Mouse (Mus musculus) megakaryocyte progenitor cell, adult 5-6 weeks (primary cell): Measurements from ENCODE around the gene Dnajb2. TPM values are rescaled to one million over a fixed set of nuclear protein-coding genes. Genes with fewer than 3 reads are reported as not detected.
"Not testable (repeated sequence)": the region's sequence is repeated elsewhere in the genome, so short reads cannot be mapped to it uniquely, and the experiment has no call there.

Experiments
- ATAC-seq: replicated peaks from 2 replicates; pipeline ENCODE4 v1.8.0; 2016; ENCODE audit warnings: mild to moderate bottlenecking, moderate TSS enrichment, inconsistent platforms; ENCODE audit not compliant: poor library complexity
- total RNA-seq, 2 experiments: library from RNA; stranded (forward) in 1 of 2; stranded (reverse) in 1 of 2; fragments of 157-497, 149-512 nt in 1 of 2; fragments of 200-1000 nt in 1 of 2; gene quantifications; 2 replicates each; pipeline versions ENCODE4 v1.2.3 to v1.2.4; 2015 to 2017

Gene Dnajb2
- total RNA-seq, 2 experiments from 2014 or later, result 1.8 to 1.9 TPM

- peak; percentile 30 for ATAC-seq
Measured at GRCm38 (mm10) chr1:75218227-75219001, 17.8 kb upstream of the Dnajb2 start.

- peak; percentile 67 for ATAC-seq
Measured at GRCm38 (mm10) chr1:75219078-75219477, 17.1 kb upstream of the Dnajb2 start.

GRCm38 (mm10) chr1:75219531-75219930 is 16.7 kb upstream of the Dnajb2 start, which contains the start of gene Tuba4a:
Gene Tuba4a (minus strand): TSS chr1:75219865.
- ATAC-seq, result no peak

- ATAC-seq, result no peak
Measured at GRCm38 (mm10) chr1:75221538-75221937, 14.7 kb upstream of the Dnajb2 start.

GRCm38 (mm10) chr1:75222926-75223325 is 13.3 kb upstream of the Dnajb2 start:
- ATAC-seq, result no peak

- ATAC-seq, result peak; percentile 45
Measured at GRCm38 (mm10) chr1:75223532-75223931, 12.7 kb upstream of the Dnajb2 start.

GRCm38 (mm10) chr1:75225473-75225872 is 10.7 kb upstream of the Dnajb2 start:
- ATAC-seq, result no peak

GRCm38 (mm10) chr1:75226138-75226537 is 10.1 kb upstream of the Dnajb2 start:
- no peak for ATAC-seq

- no peak for ATAC-seq
Measured at GRCm38 (mm10) chr1:75227653-75228052, 8.6 kb upstream of the Dnajb2 start.

GRCm38 (mm10) chr1:75229158-75229557 is 7.0 kb upstream of the Dnajb2 start:
- peak; percentile 79 for ATAC-seq

GRCm38 (mm10) chr1:75230335-75230994 is 5.7 kb upstream of the Dnajb2 start:
- no peak for ATAC-seq

- no peak for ATAC-seq
Measured at GRCm38 (mm10) chr1:75231224-75231623, 5.0 kb upstream of the Dnajb2 start.

- ATAC-seq, result no peak
Measured at GRCm38 (mm10) chr1:75231664-75232152, 4.5 kb upstream of the Dnajb2 start, which contains the start of gene A630095N17Rik. Gene A630095N17Rik (minus strand): TSS chr1:75232102.

GRCm38 (mm10) chr1:75232489-75232888 is 3.7 kb upstream of the Dnajb2 start:
- not testable (repeated sequence) for ATAC-seq

- ATAC-seq, result peak; percentile 79
Measured at GRCm38 (mm10) chr1:75234606-75235005, 1.6 kb upstream of the Dnajb2 start.

- no peak for ATAC-seq
Measured at GRCm38 (mm10) chr1:75239591-75239990, 3.4 kb downstream of the Dnajb2 start.

- ATAC-seq, result no peak
Measured at GRCm38 (mm10) chr1:75243411-75243810, 7.2 kb downstream of the Dnajb2 start.

GRCm38 (mm10) chr1:75244175-75244826 is 8.1 kb downstream of the Dnajb2 start:
- ATAC-seq, result no peak

GRCm38 (mm10) chr1:75244836-75245235 is 8.6 kb downstream of the Dnajb2 start:
- ATAC-seq, result peak; percentile 86

- ATAC-seq, result no peak
Measured at GRCm38 (mm10) chr1:75247071-75247930, 11.1 kb downstream of the Dnajb2 start.
